Mouse (Mus musculus) retina, postnatal 7 days (tissue): ENCODE measurements around the gene C7.
"Not testable (repeated sequence)": the region's sequence is repeated elsewhere in the genome, so short reads cannot be mapped to it uniquely, and the experiment has no call there.

Experiments used
- DNase-seq: peaks from one replicate; pipeline ENCODE4 v3.0.0-alpha.2; 2012; ENCODE audit warnings: low read depth, low spot score

Gene C7

GRCm38 (mm10) chr15:5063635-5064034 lies at the start of gene C7:
Gene C7, minus strand, starts transcription at chr15:5063740.
- no peak for DNase-seq

GRCm38 (mm10) chr15:5112651-5113050 lies 49.1 kb upstream of the C7 start:
- DNase-seq = no peak

GRCm38 (mm10) chr15:5108655-5109040 lies 45.1 kb upstream of the C7 start:
- DNase-seq = no peak

GRCm38 (mm10) chr15:5107686-5108654 lies 44.4 kb upstream of the C7 start, which contains the start of gene Card6:
Gene Card6, minus strand, starts transcription at chr15:5108539.
- DNase-seq = no peak

GRCm38 (mm10) chr15:5106293-5106692 lies 42.8 kb upstream of the C7 start:
- no peak for DNase-seq

GRCm38 (mm10) chr15:5105891-5106290 lies 42.4 kb upstream of the C7 start:
- no peak for DNase-seq

- DNase-seq = no peak
These were observed 38.8 kb upstream of the C7 start for GRCm38 (mm10) chr15:5102312-5102711.

- DNase-seq = no peak
These were observed 33.8 kb upstream of the C7 start for GRCm38 (mm10) chr15:5097376-5097775.

- no peak for DNase-seq
These were observed 32.2 kb upstream of the C7 start for GRCm38 (mm10) chr15:5095534-5096301.

GRCm38 (mm10) chr15:5090131-5090530 lies 26.6 kb upstream of the C7 start:
- no peak for DNase-seq

GRCm38 (mm10) chr15:5088850-5089608 lies 25.5 kb upstream of the C7 start:
- no peak for DNase-seq

- no peak for DNase-seq
These were observed 22.6 kb upstream of the C7 start for GRCm38 (mm10) chr15:5086162-5086561.

- no peak for DNase-seq
These were observed 17.7 kb upstream of the C7 start for GRCm38 (mm10) chr15:5081235-5081634.

GRCm38 (mm10) chr15:5068801-5069518 lies 5.4 kb upstream of the C7 start:
- peak; percentile 60 for DNase-seq

GRCm38 (mm10) chr15:5045560-5046284 lies 17.8 kb downstream of the C7 start:
- no peak for DNase-seq

- no peak for DNase-seq
These were observed 34.3 kb downstream of the C7 start for GRCm38 (mm10) chr15:5029256-5029655.

GRCm38 (mm10) chr15:5023479-5024265 lies 39.9 kb downstream of the C7 start:
- not testable (repeated sequence) for DNase-seq

- no peak for DNase-seq
These were observed 53.9 kb downstream of the C7 start for GRCm38 (mm10) chr15:5009644-5010107.

- no peak for DNase-seq
These were observed 59.9 kb downstream of the C7 start for GRCm38 (mm10) chr15:5003503-5004196.
